Mouse (Mus musculus) testis, adult 2 months (tissue): Measurements from ENCODE around the gene Taf3.

Source experiments
- CTCF ChIP-seq: fragments of 200-500 bp; IDR thresholded peaks from 2 replicates; pipeline ENCODE4 v1.5.1; 2012; ENCODE audit warnings: low read depth, mild to moderate bottlenecking, inconsistent platforms, low read length, moderate library complexity; ENCODE audit not compliant: control insufficient read depth, insufficient read depth, insufficient replicate concordance
- POLR2A ChIP-seq: fragments of 200-500 bp; IDR thresholded peaks from 2 replicates; pipeline ENCODE4 v1.6.1; 2012; ENCODE audit warnings: low read depth, mild to moderate bottlenecking, inconsistent platforms, low read length, moderate library complexity; ENCODE audit not compliant: control insufficient read depth

- TF ChIP-seq POLR2A: peak; percentile 86
- TF ChIP-seq CTCF: 0 out of 2 replicates have a peak, but pooled peaks have one; percentile 5
These were observed at the start of gene Taf3 for GRCm38 (mm10) chr2:10048461-10048860.
